Mouse (Mus musculus): ENCODE data around the gene Bnip2. TPM values are rescaled to one million over a fixed set of nuclear protein-coding genes. Genes with fewer than 3 reads are reported as not detected.

Gene Bnip2
- polyA plus RNA-seq (2015; fragmentation: Nextera tagmentation; extraction: Ambion mirVana): 109 and 113 TPM in 2 replicates

DNA sequence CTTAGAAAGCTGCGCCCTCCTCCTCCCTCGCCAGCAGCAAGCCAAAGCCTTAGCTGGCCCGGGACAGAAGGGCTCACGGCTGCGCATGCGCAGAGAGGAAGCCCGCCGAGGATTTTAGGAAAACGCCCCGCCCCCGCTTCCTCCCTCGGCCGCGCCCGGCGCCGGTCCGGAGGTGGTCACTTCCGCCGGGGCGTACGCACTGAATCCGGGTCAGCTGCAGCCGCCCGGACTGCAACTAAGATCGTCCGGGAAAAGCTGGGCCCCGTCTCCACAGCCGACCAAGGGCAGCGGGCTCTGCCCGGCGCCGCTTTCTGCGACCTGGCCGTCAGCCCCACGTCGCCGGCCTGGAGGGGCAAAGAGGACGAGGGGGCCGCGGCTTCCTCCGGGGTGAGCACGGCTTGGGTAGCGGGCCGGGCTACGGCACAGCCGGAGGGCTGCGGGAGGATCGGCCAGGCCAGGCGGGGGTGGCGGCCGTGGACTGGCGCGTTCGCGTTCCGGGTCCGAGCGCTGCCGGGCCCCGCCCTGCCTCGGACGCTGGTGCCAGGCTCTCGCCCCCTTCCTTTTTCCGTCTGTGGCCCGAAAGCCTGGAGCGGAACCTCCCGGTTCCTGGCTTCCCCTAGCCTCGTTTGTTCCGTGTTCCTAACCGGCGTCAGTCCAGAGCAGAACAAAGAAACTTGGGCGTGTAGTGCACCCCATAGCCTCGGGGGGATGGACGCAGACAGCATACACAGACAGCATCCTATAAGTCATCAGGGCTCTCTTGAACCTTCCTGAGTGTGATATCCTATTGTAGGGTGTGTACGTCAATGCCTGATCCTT, at the start of gene Bnip2:
TSS of gene Bnip2 (plus strand) at position 164 of the 819 bp plus-strand sequence.
- Histone ChIP-seq H3K4me3 (peak within 1 kb of the TSS; percentile 91), H3K9me3 (replicated peaks) (no peaks in the 10 kb centered on the region), H3K4me2 (peak within 1 kb of the TSS; percentile 71), H3K27ac (peak within 1 kb of the TSS; percentile 98), H3K36me3 (no peaks in the 10 kb centered on the region), H3K4me1 (replicated peaks) (peaks cover 36% of the 10 kb centered on the region), H3K27me3 (no peaks in the 10 kb centered on the region; the same call in 1 of the 2 replicates), H3K9ac (peak within 1 kb of the TSS; percentile 99)
- under 1% methylated on average over 76 of the region's 76 CpGs for WGBS
- peak; percentile 91 for ATAC-seq (replicated peaks; ENCODE audit: insufficient number of reproducible peaks, insufficient read depth, low FRiP score, low read depth)

DNA sequence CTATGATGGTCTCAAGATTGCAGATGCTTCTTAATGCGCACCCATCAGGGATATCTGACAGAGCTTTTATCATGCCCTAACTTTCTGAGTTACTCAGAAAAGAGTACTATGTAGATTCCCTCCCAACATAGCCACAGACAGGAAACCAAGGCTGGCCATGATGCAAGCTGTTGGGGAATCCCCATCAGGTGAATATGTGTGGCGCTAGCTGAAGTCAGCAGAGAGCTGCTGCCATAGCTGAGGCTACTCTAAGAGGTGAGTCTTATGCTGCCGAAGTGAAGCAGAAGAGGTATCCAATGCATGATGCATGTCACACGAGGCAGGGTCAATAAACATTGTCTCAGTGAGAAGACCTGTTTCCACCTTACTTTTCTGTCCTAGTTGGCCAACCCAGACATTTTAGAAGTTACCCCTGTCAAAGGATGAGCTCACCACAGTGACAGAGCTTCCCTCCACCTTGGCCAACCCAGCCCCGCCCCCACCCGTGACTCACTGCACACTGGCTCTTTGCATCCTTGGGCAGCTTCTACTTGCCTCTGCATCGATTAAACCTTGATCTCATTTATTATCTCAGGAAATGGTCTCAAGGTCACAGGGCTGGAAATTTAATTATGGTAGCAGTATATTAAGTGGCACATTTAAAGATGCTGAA, 48.3 kb upstream of the Bnip2 start:
- H3K36me3 ChIP-seq: no peaks in the 10 kb centered on the region
- H3K9ac ChIP-seq: no peak overlapping the region
- no peak overlapping the region for H3K4me2 ChIP-seq
- no peaks in the 10 kb centered on the region for H3K4me1 ChIP-seq (replicated peaks)
- no peak for ATAC-seq (replicated peaks; ENCODE audit: insufficient number of reproducible peaks, insufficient read depth, low FRiP score, low read depth)
- no peak overlapping the region for H3K27ac ChIP-seq
- 81% methylated on average over 7 of the region's 7 CpGs for whole genome bisulfite sequencing
- H3K27me3 ChIP-seq: no peaks in the 10 kb centered on the region
- H3K4me3 ChIP-seq: no peak overlapping the region
- H3K9me3 ChIP-seq (replicated peaks): no peaks in the 10 kb centered on the region

DNA sequence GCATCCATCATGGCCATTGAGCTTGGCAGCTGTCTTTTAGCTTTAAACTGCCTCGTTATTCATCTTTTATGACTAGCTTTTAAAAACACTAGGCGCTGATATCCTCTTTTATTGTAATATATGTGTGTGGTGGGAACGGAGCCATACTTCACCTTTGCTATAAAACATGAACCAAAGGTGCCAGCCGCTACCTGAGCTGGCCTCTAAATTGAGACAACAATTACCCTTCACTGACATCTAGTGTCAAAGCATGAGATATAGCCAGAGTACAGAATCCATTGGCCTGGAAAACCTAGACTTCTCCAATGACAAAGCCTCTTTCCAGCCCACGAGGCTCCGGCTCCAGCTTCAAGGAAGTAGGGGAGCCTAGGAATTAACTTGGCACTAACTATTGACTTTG, 47.7 kb upstream of the Bnip2 start:
- H3K4me3 ChIP-seq: no peak overlapping the region
- no peak overlapping the region for H3K4me2 ChIP-seq
- 76% methylated on average over 6 of the region's 6 CpGs for WGBS
- no peaks in the 10 kb centered on the region for H3K4me1 ChIP-seq (replicated peaks)
- H3K27ac ChIP-seq: no peak overlapping the region
- no peaks in the 10 kb centered on the region for H3K27me3 ChIP-seq
- ATAC-seq (replicated peaks; ENCODE audit: insufficient number of reproducible peaks, insufficient read depth, low FRiP score, low read depth): no peak
- H3K36me3 ChIP-seq: no peaks in the 10 kb centered on the region
- H3K9ac ChIP-seq: no peak overlapping the region
- no peaks in the 10 kb centered on the region for H3K9me3 ChIP-seq (replicated peaks)

DNA sequence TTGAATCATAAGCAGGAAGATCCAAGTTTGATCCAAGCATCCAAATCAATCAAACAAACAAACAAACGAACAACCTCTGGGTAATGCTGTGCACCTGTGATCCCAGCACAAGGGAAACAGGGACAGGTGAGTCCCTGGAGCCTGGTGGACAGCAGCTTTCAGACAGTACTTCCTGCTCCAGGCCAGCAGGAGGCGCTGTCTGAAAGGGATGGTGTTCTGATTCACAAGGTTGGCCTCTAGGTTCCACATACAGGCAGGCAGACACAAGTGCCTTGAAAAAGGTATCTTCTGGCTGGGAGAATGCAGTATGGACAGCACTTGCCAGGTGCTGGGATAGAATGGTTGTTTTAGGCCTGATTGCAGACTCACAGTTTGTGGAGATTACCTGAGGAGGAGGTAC, 40.3 kb upstream of the Bnip2 start:
- H3K9ac ChIP-seq: no peak overlapping the region
- H3K27me3 ChIP-seq: no peaks in the 10 kb centered on the region
- 4% methylated on average over 2 of the region's 2 CpGs for WGBS
- H3K9me3 ChIP-seq (replicated peaks): no peaks in the 10 kb centered on the region
- no peaks in the 10 kb centered on the region for H3K36me3 ChIP-seq
- H3K4me1 ChIP-seq (replicated peaks): no peaks in the 10 kb centered on the region
- no peak for ATAC-seq (replicated peaks; ENCODE audit: insufficient number of reproducible peaks, insufficient read depth, low FRiP score, low read depth)
- H3K4me3 ChIP-seq: no peak overlapping the region
- no peak overlapping the region for H3K27ac ChIP-seq
- no peak overlapping the region for H3K4me2 ChIP-seq

DNA sequence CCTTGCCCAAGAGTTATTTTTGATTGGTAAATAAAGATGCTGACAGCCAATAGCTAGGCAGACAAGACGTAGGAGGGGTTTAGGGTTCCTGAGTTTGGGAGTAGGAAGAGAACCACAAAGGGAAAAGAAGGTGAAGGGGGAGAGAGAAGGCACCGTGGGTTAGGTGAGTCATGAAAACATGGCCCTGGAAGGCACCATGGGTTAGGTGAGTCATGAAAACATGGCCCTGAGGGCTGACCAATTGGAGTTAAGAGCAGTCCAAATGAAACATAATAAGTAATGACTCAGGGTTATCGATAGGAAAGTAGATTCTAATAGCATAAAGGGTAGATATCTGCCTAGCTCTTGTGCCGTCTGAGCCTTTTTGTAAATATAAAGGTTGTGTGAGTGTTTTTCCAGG, 39.6 kb upstream of the Bnip2 start:
- H3K4me2 ChIP-seq: no peak overlapping the region
- ATAC-seq (replicated peaks; ENCODE audit: insufficient number of reproducible peaks, insufficient read depth, low FRiP score, low read depth): no peak
- H3K9me3 ChIP-seq (replicated peaks): no peaks in the 10 kb centered on the region
- H3K36me3 ChIP-seq: no peaks in the 10 kb centered on the region
- no peak overlapping the region for H3K9ac ChIP-seq
- H3K4me3 ChIP-seq: no peak overlapping the region
- no peak overlapping the region for H3K27ac ChIP-seq
- WGBS: 74% methylated on average over 4 of the region's 4 CpGs
- no peaks in the 10 kb centered on the region for H3K27me3 ChIP-seq
- no peaks in the 10 kb centered on the region for H3K4me1 ChIP-seq (replicated peaks)

DNA sequence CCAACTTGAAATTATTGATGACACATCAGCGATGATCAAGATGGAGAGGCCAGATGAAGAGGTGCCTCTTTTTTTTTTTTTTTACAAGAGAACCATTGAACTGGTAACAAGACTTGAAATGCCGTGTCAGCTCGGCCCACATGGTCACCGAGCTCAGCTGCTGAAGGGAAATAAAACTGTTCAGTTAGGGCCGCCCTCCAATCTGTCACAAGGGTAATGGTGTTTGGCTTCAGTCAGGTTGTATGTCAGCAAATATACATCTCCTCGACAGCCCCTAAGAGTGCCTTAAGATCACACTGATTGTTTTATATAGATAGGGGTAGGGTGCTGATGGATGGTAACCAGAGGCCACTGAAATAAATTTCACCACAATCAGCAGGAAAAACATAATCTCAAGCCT, 28.3 kb upstream of the Bnip2 start:
- Histone ChIP-seq H3K27ac (no peak overlapping the region), H3K4me1 (replicated peaks) (peaks cover 11% of the 10 kb centered on the region), H3K4me3 (no peak overlapping the region), H3K9me3 (replicated peaks) (no peaks in the 10 kb centered on the region), H3K27me3 (no peaks in the 10 kb centered on the region), H3K4me2 (no peak overlapping the region), H3K36me3 (no peaks in the 10 kb centered on the region), H3K9ac (no peak overlapping the region)
- ATAC-seq (replicated peaks; ENCODE audit: insufficient number of reproducible peaks, insufficient read depth, low FRiP score, low read depth): no peak
- 60% methylated on average over 6 of the region's 6 CpGs for WGBS

DNA sequence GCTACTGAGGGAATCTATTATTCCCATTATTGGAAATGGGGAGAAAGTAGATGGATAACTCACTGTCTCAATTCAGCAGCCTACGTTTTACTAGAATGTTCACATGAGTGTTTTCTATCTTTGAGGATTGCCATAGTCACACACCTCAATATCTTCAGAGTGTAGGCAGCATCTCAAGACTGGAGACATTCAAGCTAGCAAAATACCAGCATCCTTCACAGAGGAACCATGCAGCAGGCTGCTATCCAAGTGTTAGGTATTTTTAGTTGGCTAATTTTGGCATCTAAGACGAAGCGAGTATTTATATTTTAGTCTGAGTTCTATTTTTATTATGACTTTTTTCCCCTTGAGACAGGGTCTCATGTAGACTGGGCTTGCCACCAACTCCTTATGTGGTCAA, 24.9 kb upstream of the Bnip2 start:
- Histone ChIP-seq H3K4me1 (replicated peaks) (peaks cover 11% of the 10 kb centered on the region), H3K4me2 (no peak overlapping the region), H3K9ac (no peak overlapping the region), H3K9me3 (replicated peaks) (no peaks in the 10 kb centered on the region), H3K27me3 (no peaks in the 10 kb centered on the region; the same call in 1 of the 2 replicates), H3K36me3 (no peaks in the 10 kb centered on the region), H3K27ac (peak overlapping the region; percentile 59), H3K4me3 (no peak overlapping the region)
- 47% methylated on average over 3 of the region's 3 CpGs for WGBS
- no peak for ATAC-seq (replicated peaks; ENCODE audit: insufficient number of reproducible peaks, insufficient read depth, low FRiP score, low read depth)

DNA sequence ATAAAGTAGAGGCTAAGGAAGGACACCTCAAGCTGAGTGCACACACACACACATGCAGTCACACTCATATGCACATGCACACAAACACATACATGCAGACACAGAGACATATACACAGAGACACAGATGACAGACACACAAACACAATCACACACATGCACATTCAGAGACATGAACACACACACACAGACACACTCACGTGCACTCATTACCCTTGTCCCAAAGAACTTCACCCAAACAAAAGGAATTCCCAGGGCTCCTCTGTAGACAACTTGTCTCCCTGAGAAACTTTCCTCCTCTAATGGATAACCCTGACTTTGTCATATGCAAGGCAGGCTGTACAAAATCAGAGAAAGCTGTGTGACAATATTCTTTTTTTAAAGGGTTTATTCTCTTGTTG, 3.7 kb upstream of the Bnip2 start:
- no peaks in the 10 kb centered on the region for H3K9me3 ChIP-seq (replicated peaks)
- H3K4me3 ChIP-seq: no peak overlapping the region
- ATAC-seq (replicated peaks; ENCODE audit: insufficient number of reproducible peaks, insufficient read depth, low FRiP score, low read depth): no peak
- no peaks in the 10 kb centered on the region; the same call in 1 of the 2 replicates for H3K27me3 ChIP-seq
- 70% methylated on average over 1 of the region's 1 CpGs for WGBS
- no peak overlapping the region for H3K9ac ChIP-seq
- H3K4me2 ChIP-seq: no peak overlapping the region
- no peaks in the 10 kb centered on the region for H3K36me3 ChIP-seq
- H3K27ac ChIP-seq: no peak overlapping the region
- peaks cover 8% of the 10 kb centered on the region for H3K4me1 ChIP-seq (replicated peaks)

DNA sequence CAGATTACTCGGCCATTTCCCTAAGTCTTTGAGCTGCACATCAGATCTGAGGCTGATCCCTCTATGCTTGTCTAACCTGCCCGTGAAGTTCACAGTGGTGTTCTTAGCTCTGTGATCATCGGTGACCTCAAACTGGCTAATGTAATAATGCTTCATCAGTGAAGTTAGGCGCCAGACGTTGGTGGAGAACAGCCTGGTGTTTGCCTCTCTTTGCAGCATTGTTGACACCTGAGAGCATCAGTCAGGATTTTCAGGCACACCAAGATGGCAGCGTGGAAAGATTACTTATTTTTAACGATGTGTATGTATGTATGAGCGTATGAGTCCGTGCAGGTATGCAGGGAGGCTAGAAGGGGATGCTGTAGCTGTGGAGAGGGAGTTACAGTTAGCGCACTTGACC, 3.2 kb upstream of the Bnip2 start:
- H3K9me3 ChIP-seq (replicated peaks): no peaks in the 10 kb centered on the region
- H3K27ac ChIP-seq: no peak overlapping the region
- ATAC-seq (replicated peaks; ENCODE audit: insufficient number of reproducible peaks, insufficient read depth, low FRiP score, low read depth): no peak
- H3K27me3 ChIP-seq: no peaks in the 10 kb centered on the region; the same call in 1 of the 2 replicates
- no peak overlapping the region for H3K9ac ChIP-seq
- WGBS: 76% methylated on average over 10 of the region's 10 CpGs
- H3K4me1 ChIP-seq (replicated peaks): peaks cover 13% of the 10 kb centered on the region
- H3K4me2 ChIP-seq: no peak overlapping the region
- no peak overlapping the region for H3K4me3 ChIP-seq
- no peaks in the 10 kb centered on the region for H3K36me3 ChIP-seq

DNA sequence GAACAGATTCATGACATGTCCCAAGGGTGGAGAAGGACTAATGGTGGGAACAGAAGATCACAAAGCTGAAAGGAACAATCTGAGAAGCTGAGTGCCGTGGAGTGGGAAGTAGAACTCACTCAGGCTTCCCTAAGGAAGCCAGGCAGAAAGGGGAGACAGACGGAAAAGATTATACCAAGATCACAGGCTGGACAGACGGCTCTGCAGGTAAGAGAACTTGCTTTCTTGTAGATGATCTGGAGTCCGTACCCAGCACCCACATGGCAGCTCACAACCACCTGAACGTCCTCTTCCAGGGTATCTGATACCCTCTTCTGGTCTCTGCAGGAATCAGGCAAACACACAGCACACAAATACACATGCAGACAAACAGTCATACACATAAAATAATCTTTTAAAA, 2.7 kb upstream of the Bnip2 start:
- Histone ChIP-seq H3K36me3 (no peaks in the 10 kb centered on the region), H3K9ac (no peak overlapping the region), H3K4me1 (replicated peaks) (peaks cover 16% of the 10 kb centered on the region), H3K9me3 (replicated peaks) (no peaks in the 10 kb centered on the region), H3K4me3 (no peak overlapping the region), H3K27me3 (no peaks in the 10 kb centered on the region; the same call in 1 of the 2 replicates), H3K27ac (no peak overlapping the region), H3K4me2 (no peak overlapping the region)
- ATAC-seq (replicated peaks; ENCODE audit: insufficient number of reproducible peaks, insufficient read depth, low FRiP score, low read depth): no peak
- 81% methylated on average over 5 of the region's 5 CpGs for WGBS

DNA sequence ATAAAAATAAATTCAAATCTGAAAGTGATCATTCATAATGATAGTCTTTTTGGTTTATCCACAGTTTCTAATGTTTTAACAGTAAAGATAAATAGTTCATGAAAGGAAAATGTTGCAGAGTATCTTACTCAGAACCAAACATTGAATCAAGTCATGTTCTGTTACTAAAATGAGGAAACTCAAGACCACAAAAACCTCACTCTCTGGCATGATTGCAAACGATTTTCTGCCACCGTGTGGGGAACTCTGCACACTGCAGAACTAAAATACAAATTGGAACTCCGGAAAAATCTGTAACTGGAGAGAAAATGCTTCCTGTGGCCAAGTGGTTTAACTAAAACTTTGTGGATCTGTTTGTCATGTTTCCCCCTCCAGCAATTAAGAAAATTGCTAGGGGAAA, 1.7 kb upstream of the Bnip2 start:
- Histone ChIP-seq H3K4me2 (no peak overlapping the region), H3K36me3 (no peaks in the 10 kb centered on the region), H3K9ac (no peak overlapping the region), H3K4me1 (replicated peaks) (peaks cover 25% of the 10 kb centered on the region), H3K27ac (no peak overlapping the region), H3K27me3 (no peaks in the 10 kb centered on the region; the same call in 1 of the 2 replicates), H3K9me3 (replicated peaks) (no peaks in the 10 kb centered on the region), H3K4me3 (no peak overlapping the region)
- 3% methylated on average over 3 of the region's 3 CpGs for WGBS
- no peak for ATAC-seq (replicated peaks; ENCODE audit: insufficient number of reproducible peaks, insufficient read depth, low FRiP score, low read depth)

All from heart, embryonic 15.5 days (tissue).